Mouse (Mus musculus) T-helper 1 cell (primary cell): ENCODE measurements around the gene Naa40.

Experiments
- in situ Hi-C: fragments of 300-600 bp; cut with MboI, MseI; formaldehyde crosslinking; loops from one replicate; pipeline ENCODE4 v1.15.1; 2025; ENCODE audit warnings: high pct_unique_total_duplicates

Naa40 gene

DNA sequence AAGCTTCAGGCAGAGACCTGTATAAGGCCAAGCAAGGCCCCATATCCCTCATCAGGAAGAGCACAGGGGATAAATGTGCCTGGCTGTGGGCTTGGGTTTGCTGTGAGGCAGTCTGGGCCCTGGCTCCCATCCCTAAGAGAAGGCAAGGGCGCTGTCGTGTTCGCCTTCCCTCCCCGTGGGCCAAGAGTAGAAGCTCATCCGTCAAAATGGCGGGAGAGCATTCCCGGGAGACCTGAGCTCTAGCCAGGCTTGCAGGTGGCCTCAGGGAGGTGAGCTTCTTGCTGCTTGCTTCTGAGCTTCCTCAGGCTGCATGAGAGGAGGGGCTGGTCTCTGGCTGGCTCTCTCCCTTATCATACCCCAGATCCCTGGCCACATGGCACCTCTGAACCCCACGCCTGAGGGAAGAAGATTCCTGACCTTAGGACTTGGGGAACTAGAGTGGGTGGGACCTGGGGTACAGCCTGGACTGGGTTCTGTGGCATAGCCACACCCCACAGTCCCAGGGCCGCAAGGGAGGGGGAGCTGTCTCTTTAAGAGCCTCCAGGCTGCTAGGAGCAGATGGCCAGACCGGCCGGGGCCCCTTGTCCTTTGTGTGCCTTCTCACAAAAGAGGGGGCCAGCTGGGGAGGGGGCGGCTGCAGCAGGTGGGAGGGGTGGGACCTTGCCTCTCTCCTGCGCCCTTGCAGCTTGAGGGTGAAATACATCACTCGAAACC lies 24.7 kb upstream of the Naa40 start:
- in situ Hi-C loops = no loop called here

DNA sequence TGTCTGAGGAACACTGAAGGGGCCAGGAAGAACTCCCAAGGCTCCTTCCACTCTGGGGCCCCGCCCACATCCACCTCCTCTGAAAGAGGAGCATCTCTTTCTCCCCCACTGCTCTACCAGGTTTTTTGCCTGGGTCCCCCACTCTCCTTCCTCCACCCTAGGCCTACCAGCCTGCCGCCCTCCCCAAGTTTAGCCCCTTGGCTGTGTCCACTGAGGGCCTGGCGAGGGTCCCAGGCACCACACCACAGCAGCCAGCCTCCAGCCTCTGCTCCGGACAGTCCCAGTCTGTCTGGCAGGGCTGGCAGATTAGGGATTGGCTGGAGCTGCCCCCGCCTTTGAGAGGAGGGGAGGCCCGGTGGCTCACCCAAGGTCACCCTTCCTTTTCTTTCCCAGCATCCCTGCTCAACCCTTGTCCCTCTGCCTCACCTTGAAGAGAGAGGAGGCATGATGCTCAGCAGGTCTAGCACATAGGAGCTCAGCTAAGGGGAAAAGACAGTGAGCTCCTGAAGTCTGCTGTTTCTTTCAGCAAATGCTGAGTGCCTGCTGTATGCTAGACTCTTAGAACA lies 23.9 kb upstream of the Naa40 start:
- in situ Hi-C loops = no loop called here

DNA sequence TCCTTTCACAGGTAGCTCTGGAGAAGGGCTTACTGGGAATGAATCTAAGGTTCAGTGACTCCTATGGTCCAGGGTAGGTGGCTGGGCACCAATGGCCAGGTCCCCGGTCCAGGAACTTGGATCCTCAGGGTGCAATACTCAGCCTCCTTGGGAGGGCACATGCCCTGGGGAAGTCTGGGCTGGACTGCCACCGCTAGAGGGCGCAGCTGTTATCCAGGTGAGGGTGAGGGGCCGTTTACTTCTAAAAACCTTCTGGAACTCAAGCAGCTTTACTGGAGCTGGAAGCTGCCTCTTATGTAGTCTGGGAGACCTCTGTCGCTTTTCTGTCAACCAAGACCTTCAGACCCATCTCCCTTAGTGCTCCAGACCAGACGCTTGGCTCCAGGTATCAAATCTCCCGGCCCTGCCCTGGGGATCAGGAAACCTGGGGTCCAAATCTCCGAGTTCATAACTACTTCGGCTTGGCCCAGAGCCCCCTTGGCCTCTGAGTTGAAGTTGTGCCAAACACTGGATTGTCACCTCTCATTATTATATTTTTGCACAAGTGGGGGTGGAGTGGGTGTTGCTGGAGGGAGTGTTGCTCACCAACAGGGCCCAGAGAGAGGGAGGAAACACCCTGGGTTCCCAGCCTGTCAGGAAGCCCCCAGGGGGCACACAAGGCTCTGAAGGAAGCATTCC lies 23.2 kb upstream of the Naa40 start:
- in situ Hi-C loops = no loop called here

DNA sequence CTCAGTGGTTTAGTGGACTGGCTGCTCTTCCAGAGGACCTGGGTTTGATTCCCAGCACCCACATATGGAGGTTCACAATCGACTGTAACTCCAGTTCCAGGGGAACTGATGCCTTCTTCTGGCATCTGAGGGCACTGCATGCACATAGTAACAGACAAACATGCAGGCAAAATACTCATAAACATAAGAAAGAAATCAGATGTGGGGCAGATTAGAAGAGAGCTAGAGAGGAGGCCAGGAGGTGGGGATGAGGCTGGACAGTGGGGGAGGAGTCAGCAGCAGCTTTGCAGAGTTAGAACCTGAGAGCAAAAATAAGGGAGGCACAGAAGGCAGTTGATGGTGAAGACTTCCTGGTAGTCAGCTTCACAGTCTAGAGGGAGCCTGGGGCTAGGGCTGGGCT lies 21.6 kb upstream of the Naa40 start:
- in situ Hi-C loops = no loop called here

DNA sequence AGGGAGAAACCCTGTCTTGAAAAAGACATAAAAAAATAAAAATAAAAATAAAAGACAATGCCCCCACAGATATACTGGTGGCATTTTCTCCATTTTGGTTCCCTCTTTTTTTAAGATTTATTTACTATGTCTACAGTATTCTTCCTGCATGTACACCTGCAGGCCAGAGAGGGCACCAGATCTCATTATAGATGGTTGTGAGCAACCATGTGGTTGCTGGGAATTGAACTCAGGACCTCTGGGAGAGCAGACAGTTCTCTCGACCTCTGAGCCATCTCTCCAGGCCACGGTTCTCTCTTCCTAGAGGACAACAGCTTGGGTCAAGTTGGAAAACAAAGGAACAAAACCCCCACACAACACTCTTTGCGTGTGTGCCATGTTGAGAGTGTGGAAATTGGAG lies 21.0 kb upstream of the Naa40 start:
- in situ Hi-C loops = no loop called here

DNA sequence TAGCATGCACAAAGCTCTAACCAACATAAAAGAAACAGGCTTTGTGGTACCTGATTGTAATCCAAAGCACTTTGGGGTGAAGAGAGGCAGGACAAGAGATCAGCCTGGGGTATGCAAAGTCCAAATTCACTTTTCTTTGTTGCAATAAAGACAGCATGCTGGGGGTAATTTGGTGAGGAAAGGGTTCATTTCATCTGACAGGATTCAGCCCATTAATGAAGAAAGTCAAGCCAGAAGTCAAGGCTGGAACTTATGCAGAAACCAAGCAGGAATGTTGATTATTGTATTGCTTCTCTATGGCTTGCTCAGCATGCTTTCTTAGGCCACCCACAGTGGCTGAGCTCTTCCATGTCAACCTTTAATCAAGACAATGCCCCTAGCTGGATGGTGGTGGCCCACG lies 20.5 kb upstream of the Naa40 start:
- in situ Hi-C loops = no loop called here

DNA sequence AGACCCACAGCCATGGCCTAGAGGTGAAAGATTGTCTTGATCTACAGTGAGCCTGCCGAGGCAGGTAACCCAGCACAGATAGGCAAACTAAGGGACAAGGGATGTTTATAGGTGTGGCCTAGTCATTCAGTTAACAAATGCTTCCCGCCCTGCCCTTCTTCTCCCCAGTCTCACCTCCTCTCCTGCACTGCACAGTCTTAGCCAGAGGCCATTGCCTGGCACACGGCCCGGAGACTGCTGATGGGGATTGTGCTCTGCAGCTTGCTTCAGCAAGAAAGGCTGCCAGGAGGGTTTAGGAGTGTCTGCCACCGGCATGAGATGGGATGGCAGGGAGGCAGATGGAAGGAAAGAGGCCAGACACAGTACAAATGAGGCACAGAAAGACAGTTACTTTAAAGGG lies 16.9 kb upstream of the Naa40 start:
- in situ Hi-C loops = loop anchor here (10.0 kb wide), 1 partner anchor 1277 kb away; no protein-coding TSS in a partner anchor

DNA sequence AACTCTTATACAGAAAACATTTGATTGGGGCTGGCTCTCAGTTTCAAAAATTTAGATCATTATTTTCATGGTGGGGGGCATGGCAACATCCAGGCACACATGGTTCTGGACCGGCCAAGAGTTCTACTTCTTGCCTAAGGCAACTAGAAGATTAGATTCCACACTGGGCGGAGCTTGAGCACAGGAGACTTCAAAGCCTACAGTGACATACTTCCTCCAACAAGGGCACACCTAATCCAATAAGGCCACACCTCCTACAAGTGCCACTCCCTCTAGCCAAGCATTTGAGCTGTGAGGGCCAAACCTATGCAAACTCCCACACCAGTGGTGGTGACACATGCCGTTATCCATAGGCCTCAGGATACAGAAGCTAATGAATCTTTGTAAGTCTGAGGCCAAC lies 5.0 kb upstream of the Naa40 start:
- in situ Hi-C loops = no loop called here

DNA sequence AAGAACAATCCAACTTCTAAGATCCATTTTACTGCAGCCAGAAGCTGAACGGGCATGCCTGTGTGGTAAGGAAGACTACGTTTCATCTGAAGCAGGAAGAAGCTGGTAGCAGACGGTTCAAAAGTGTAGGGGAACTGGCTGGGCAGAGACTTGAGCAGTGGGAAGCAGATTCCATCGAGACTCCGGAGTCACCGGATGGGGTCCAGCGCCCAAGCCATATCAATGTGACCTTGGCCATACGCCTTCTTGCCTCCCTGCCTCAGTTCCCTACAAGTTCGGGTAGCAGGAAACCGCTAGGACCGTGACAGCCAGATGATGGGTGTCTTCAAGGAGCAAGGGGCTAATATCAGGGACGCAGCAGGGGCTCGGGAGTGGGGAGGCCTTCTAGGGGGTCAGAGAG lies 692 bp downstream of the Naa40 start:
- in situ Hi-C loops = no loop called here

DNA sequence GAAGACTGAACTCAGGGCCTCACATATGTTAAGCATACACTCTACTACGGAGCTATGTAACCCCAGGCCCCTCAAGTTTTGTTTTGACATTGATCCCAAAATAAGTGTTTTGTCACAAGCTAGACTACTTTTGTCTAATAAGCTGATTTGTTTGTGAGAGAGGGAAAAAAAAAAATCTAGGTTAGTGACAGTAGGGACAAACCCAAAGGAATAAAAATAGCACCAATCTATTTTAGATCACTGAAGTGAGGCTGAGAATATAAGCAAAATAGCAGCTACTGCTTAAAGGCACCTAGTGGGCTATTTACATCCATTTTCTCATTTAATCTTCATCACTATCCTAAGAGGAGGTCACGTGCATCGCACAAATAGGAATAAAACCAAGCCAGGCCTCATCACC lies 1.4 kb downstream of the Naa40 start:
- in situ Hi-C loops = no loop called here

DNA sequence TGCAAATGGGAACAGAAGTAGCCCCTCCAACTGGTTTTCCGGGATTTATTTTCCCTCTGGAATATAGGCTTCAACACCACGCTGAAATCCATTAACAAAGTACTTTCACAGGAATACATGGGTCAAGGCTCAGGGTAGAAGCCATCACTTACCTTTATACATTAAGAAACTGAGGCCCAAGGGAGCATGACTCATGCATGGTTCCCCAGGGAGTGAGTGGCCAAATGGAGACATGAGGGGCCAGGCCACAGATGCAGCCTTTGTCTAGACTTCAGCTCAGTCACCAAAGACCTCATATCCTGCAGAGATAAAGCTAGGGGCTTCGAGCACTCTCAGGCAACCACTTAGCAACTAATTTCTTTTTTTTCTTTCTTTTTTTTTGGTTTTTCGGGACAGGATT lies 4.2 kb downstream of the Naa40 start:
- in situ Hi-C loops = no loop called here

DNA sequence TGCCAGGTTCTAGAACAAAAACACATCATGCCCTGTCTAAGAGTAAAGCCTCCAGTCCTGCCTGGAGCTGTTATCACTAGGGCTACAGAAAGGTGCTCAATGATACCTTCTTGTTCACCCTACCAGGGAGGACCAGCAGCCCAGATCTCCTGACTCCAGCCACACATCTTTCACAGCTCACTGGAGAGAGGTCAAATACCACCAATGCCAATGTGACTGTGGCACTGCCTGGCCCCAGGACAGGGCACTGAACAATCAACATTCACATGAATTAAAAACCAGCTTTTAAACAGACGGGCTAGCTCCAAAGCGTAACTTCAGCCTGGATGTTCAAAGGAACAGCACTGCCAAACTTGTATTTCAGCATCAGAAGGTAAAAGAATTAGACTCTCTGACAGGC lies 5.0 kb downstream of the Naa40 start:
- in situ Hi-C loops = no loop called here

DNA sequence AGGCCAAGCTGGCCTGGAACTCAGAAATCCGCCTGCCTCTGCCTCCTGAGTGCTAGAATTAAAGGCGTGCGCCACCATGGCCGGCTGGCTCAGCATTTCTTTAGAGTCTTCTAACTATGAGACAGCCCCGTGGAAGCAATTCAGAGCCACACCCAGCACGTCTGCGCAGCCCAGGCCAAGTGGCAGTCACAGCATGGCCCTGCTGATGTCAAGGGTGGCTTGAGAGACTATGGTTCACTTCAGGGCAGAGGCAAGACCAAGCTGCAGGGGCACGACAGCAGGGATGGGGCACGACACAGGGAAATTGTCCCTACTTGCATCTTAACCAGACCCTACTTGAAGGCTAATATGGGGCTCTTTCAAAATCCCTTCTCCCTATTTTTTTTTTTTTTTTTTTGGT lies 5.5 kb downstream of the Naa40 start:
- in situ Hi-C loops = no loop called here

DNA sequence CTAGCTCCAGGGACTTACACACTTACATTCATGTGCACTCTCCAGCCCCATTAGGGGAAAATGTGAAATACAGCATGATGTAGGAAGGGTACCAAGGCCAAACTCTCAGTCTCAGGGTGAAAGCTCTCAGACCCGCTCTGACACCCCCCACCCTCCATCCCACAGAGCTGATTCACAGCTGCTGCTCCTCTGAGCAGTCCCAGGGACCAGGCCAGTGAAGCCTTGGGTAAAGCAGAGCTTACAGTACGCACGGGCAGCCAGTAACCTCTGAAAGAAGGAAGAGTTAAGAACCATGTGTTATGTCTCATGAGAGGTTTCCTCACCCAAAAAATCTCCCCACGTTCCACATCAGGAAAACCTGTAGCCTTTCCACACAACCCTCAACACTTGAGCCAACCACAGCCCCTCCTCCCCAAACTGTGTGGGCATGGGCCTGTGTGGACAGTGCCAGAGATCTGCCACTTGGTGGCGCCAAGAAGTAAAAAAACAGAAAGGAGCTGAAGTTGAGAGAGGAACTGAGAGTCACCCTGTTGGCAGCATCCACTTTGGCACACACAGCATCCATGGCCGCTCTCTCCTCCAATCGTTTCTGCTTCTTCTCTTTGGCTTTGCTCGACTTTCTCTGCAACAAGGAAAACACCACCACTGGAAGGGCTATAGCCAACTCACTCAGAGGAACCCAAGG lies 6.3 kb downstream of the Naa40 start:
- in situ Hi-C loops = no loop called here

DNA sequence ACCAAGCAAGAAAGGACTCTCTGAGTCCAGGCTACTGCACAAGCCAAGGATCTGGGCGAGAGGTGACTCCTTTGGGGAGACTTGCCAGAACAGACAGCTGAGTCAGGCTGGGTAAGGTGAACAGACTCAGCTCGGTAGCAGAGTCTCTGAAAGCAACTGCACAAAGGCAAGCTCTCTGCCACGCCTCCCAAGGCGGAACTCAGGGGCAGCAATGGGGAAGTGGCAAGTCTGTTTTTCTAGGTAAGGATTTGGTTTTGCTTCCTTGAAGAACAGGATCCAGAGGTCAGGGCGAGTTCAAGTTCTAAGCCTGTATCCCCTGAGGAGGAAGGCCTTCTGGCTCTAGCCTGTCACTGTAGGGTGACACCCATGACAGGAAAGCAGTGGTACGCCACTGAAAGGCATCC lies 14.5 kb downstream of the Naa40 start:
- in situ Hi-C loops = loop anchor here (10.0 kb wide), 1 partner anchor 1688 kb away; no protein-coding TSS in a partner anchor

DNA sequence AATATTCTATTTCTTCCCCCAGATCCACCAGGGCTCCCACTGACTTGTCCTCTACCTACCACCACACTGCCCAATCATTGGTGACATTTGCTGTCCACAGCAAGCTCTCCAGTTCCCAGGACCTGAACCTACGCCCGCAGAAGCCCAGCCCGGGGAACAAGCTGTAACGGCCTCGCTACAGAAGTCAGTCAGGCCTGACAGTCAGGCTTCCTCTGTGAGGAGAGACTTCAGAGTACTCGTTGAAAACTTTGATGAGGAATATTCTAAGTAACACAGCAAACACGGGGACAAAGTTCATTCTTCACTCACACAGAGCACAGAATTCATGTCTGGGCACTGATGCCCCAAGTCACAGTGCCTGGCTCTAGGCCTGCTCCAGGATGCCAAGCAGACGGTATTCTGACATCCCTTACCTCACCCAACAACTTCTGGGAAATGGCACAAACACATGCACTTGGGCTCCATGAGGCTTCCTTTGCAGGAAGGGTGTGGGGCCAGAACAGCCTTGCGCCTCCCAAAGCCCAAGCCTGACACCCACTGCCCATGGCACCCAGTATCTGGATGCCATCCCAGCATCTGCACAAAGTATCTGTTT lies 15.8 kb downstream of the Naa40 start:
- in situ Hi-C loops = loop anchor here (10.0 kb wide), 1 partner anchor 1690 kb away; no protein-coding TSS in a partner anchor

DNA sequence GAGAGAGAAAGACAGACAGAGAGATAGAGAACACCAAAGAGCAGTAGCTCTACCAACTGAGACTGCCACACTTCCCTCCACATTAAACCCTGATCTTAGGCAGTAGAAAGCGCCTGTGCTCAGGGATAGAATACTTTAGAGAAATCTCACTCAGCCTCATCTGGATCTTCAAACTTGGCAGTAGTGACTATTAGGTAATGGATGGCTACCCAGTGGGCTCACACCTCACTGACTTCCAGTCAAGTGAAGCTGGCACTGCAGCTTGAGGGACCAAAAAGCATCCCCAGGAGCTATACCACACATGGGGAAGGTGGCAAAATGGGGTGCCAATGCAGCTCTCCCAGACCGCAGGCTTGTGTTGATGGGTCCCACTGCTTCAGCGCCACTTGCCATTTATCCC lies 16.7 kb downstream of the Naa40 start:
- in situ Hi-C loops = loop anchor here (10.0 kb wide), 1 partner anchor 1691 kb away; no protein-coding TSS in a partner anchor

DNA sequence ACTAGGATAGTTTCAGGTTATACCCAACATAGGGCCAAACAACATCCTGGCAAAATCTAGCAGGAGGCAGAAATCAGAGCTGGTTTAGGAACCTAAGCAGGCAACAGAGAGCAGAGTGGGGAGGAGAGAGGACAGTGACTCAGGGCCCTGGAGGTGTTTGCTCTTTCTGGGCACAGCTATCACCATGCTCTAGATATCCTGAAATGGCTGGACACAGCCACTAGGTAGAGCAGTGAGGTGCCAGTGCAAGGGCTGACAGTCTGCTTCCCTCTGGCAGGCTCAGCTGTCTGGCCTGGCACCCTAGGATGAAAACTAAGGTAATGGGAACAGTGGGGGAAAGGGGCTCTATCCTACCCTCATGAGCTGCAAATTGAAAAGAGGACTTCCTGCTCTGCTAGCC lies 17.5 kb downstream of the Naa40 start:
- in situ Hi-C loops = loop anchor here (10.0 kb wide), 1 partner anchor 1691 kb away; no protein-coding TSS in a partner anchor

DNA sequence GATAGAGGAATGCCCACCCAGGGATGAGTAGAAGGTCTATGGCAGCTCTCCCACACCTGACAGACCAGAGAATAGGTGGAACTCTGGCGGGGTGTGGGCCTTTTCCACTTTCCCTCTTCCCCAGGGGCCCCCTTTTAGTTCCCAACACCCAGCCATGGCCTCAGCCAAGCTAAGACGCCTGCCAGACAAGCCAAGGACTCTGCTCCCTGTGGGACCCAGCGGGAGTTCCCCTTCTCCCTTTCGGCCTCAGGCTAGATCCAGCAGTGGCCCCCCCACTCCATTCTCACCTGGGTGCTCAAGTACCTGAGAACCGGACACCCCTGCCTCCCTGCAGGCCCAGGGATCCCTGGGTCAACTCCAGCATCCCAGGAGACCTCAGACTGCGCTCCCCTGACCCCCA lies 18.8 kb downstream of the Naa40 start:
- in situ Hi-C loops = loop anchor here (10.0 kb wide), 1 partner anchor 1693 kb away; no protein-coding TSS in a partner anchor

DNA sequence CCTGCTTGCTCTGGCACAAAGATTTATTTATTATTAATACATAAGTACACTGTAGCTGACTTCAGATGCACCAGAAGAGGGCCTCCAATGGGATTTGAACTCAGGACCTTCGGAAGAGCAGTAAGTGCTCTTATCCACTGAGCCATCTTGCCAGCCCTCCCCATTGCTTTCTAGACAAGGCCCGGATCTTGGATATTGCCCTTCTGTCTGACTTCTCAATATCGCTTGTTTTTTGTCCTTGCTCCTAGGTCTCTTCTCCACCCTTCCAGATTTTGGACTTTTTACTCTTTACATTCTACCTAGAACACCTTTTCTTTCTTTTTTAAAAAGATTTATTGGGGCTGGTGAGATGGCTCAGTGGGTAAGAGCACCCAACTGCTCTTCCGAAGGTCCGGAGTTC lies 22.2 kb downstream of the Naa40 start:
- in situ Hi-C loops = no loop called here

DNA sequence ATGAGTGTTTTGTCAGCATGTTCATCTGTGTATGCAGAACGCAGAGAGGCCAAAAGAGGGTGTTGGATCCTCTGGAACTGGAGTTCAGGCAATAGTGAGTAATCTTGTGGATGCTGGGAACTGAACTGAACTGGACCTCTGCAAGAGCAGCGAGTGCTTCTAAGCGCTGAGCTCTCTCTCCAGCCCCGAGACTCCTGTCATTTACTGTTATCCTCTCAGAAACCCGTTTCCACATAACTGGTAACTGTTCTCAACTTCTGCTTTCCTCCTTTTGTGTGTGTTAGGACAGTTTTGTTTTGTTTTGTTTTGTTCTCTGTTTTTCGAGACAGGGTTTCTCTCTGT lies 23.1 kb downstream of the Naa40 start:
- in situ Hi-C loops = no loop called here
